ENCODE assay signal across 10 mouse cellular contexts in genomic region chr9:46302142-46302541, GRCm38 (mm10). TPM values are rescaled to one million over a fixed set of nuclear protein-coding genes. Genes with fewer than 3 reads are reported as not detected.
A peak's percentile ranks its signal among the peaks of the same experiment; 100 is the strongest.
DNase-seq lines count a peak whose midpoint lies in the region; ATAC-seq and TF ChIP-seq lines count a peak whose summit lies in the region.
"Had no signal": no experiment of that assay in that cellular context is flagged by ENCODE, and none has a peak within 500 bp of the region (broad histone marks: within the 10 kb centered on the region; RNA-seq: fewer than 3 reads in every experiment).

No protein-coding gene starts in this region.

- no peaks in the 10 kb centered on the region for H3K27me3 ChIP-seq in forebrain, embryonic 12.5 days
- H3K27me3 ChIP-seq: limb, embryonic 13.5 days had no signal

- no peak overlapping the region for H3K9ac ChIP-seq in forebrain, embryonic 12.5 days
- H3K9ac ChIP-seq: limb, embryonic 13.5 days had no signal

- peak; percentile 87 for DNase-seq in heart, adult 11 months
- no peak for DNase-seq in heart, adult 8-10 months (ENCODE audit: low spot score)
- DNase-seq in CD4-positive helper T cell, adult 2 months (ENCODE audit: low read depth, low spot score) = peak; percentile 51
- DNase-seq in brain, adult 2 months (ENCODE audit: low read depth, low spot score) = peak; percentile 74
- peak; percentile 61 to 82 for DNase-seq in layer of hippocampus, adult 2 months (ENCODE audit: low spot score in 2 of 2)
- peak; percentile 23 to 75 for DNase-seq in spleen, postnatal 4 days (ENCODE audit: low spot score in 2 of 2)

- no peak overlapping the region for H3K4me2 ChIP-seq in forebrain, embryonic 12.5 days
- H3K4me2 ChIP-seq: limb, embryonic 13.5 days had no signal

- H3K36me3 ChIP-seq in forebrain, embryonic 12.5 days (replicated peaks) = peaks cover 26% of the 10 kb centered on the region

- TF ChIP-seq CTCF in layer of hippocampus, adult 2 months (conservative IDR thresholded peaks at IDR 0.05) = peak; percentile 95

- no peaks in the 10 kb centered on the region for H3K4me1 ChIP-seq in forebrain, embryonic 12.5 days
- H3K4me1 ChIP-seq: limb, embryonic 13.5 days had no signal

- WGBS in forebrain, embryonic 12.5 days = 12% methylated on average over 2 of the region's 2 CpGs

- H3K9me3 ChIP-seq in forebrain, embryonic 12.5 days = no peaks in the 10 kb centered on the region
- H3K9me3 ChIP-seq: limb, embryonic 13.5 days had no signal

- ATAC-seq in forebrain, embryonic 12.5 days (ENCODE audit: low FRiP score) = peak; percentile 51; the same call in 1 of the 2 replicates
- ATAC-seq in megakaryocyte, adult 5-6 weeks (ENCODE audit: poor library complexity, severe bottlenecking) = peak; percentile 64; the same call in 1 of the 2 replicates

- no peak overlapping the region for H3K4me3 ChIP-seq in forebrain, embryonic 12.5 days (replicated peaks)
- H3K4me3 ChIP-seq in layer of hippocampus, adult 2 months = no peak overlapping the region
- H3K4me3 ChIP-seq: limb, embryonic 13.5 days had no signal

- no peak overlapping the region for H3K27ac ChIP-seq in forebrain, embryonic 12.5 days
- H3K27ac ChIP-seq in layer of hippocampus, adult 2 months = no peak overlapping the region
- H3K27ac ChIP-seq: limb, embryonic 13.5 days had no signal

RNA-seq across cellular contexts. Expression of gene 4931429L15Rik, which starts 17.6 kb away (rescaled TPM):
- not detected for total RNA-seq in heart, adult 8-10 months (2022)
- polyA plus RNA-seq in forebrain, embryonic 12.5 days (2016; fragmentation: Nextera tagmentation; extraction: Ambion mirVana) = not detected in 2 replicates
- not detected for total RNA-seq in layer of hippocampus, adult 2 months (2021)
- not detected in 2 replicates for total RNA-seq in megakaryocyte, adult 5-6 weeks (2015)
- not detected in 2 replicates for total RNA-seq in megakaryocyte, adult 5-6 weeks (2017)
- total RNA-seq: adrenal gland, postnatal 4 days had no signal
- polyA plus RNA-seq: limb, embryonic 13.5 days had no signal

RNA-seq across cellular contexts. Expression of gene Bud13, which starts 19.3 kb away (rescaled TPM):
- 1 to 10 TPM; 6.6 to 9.0 (median 8.6) TPM for total RNA-seq in heart, adult 8-10 months (2022)
- polyA plus RNA-seq in forebrain, embryonic 12.5 days (2016; fragmentation: Nextera tagmentation; extraction: Ambion mirVana) = 24.9 and 25.8 TPM in 2 replicates
- 10 to 100 TPM; 13.5 to 14.4 TPM for total RNA-seq in layer of hippocampus, adult 2 months (2021)
- 10.5 and 12.3 TPM in 2 replicates for total RNA-seq in megakaryocyte, adult 5-6 weeks (2015)
- total RNA-seq in megakaryocyte, adult 5-6 weeks (2017) = 12.2 and 14.1 TPM in 2 replicates

RNA-seq across cellular contexts. Expression of gene Zpr1, which starts 29.3 kb away (rescaled TPM):
- 10 to 100 TPM; 18.3 to 25.1 (median 20.9) TPM for total RNA-seq in heart, adult 8-10 months (2022)
- 61.4 and 66.2 TPM in 2 replicates for polyA plus RNA-seq in forebrain, embryonic 12.5 days (2016; fragmentation: Nextera tagmentation; extraction: Ambion mirVana)
- total RNA-seq in layer of hippocampus, adult 2 months (2021) = 10 to 100 TPM; 34.4 to 41.1 TPM
- 23.5 and 23.8 TPM in 2 replicates for total RNA-seq in megakaryocyte, adult 5-6 weeks (2015)
- total RNA-seq in megakaryocyte, adult 5-6 weeks (2017) = 26.3 and 28.8 TPM in 2 replicates

RNA-seq across cellular contexts. Expression of gene Apoa5, which starts 33.7 kb away (rescaled TPM):
- not detected for total RNA-seq in heart, adult 8-10 months (2022)
- not detected in 2 replicates for polyA plus RNA-seq in forebrain, embryonic 12.5 days (2016; fragmentation: Nextera tagmentation; extraction: Ambion mirVana)
- not detected for total RNA-seq in layer of hippocampus, adult 2 months (2021)
- not detected in 2 replicates for total RNA-seq in megakaryocyte, adult 5-6 weeks (2015)
- 0.11 TPM in 1 of 2 replicates, not detected in the other for total RNA-seq in megakaryocyte, adult 5-6 weeks (2017)
- polyA plus RNA-seq: limb, embryonic 13.5 days had no signal
